ENCODE assay signal across 8 mouse cellular contexts in the genomic region with DNA sequence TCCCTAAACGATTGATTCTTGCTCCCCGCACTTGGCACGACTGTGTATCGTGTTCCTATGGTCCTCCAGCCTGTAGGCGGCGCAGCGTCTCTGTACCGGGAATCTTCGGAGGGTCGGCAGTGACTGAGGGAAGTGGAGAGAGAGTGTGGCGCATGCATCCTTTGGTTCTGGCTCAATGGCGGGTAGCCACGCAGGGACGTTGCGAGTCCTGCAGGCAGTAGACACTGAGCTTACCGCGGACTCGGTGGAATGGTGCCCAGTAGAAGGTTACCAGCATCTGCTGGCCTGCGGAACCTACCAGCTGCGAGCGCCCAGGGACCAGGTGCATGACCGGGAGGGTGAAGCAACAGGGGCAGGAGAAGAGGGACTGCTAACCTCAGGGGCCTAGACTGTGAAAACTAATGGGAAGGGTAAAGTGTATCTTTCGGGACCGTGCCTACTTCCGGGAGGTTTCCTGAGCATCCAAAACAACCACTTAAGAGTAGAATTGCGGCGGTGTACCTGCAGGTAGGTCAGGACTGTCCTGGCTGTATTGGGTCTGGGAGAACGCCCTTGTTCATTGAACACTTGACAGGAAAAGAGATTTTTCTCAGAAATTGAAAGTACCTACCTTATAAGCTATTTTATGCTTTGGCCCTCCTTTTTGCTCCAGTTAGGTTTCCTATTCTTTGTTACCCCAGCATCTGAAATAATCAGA. TPM values are rescaled to one million over a fixed set of nuclear protein-coding genes. Genes with fewer than 3 reads are reported as not detected.
DNase-seq lines count a peak whose midpoint lies in the region; ATAC-seq and TF ChIP-seq lines count a peak whose summit lies in the region.

Gene Dph7, plus strand, starts transcription at position 97 of the 697 bp plus-strand sequence.

- peak; percentile 94 for TF ChIP-seq CTCF in kidney, postnatal 0 days (IDR thresholded peaks at IDR 0.05; ENCODE audit: low read depth)

- DNase-seq in B cell, adult 2 months: peak; percentile 91
- DNase-seq in brain, adult 2 months (ENCODE audit: low read depth, low spot score): peak; percentile 95
- peak; percentile 94 for DNase-seq in kidney, postnatal 0 days (ENCODE audit: low spot score)
- DNase-seq in liver, embryonic 11.5 days (ENCODE audit: low spot score): peak; percentile 84
- peak; percentile 90 for DNase-seq in naive thymus-derived CD4-positive, alpha-beta T cell, adult 2 months (ENCODE audit: low read depth)

- no peak within 1 kb of the TSS for H3K27ac ChIP-seq in heart, embryonic 11.5 days (ENCODE audit: low read depth, low read length)
- H3K27ac ChIP-seq in kidney, postnatal 0 days: no peak within 1 kb of the TSS
- peak within 1 kb of the TSS; percentile 46 for H3K27ac ChIP-seq in liver, embryonic 11.5 days (ENCODE audit: low read depth, low read length)
- no peak within 1 kb of the TSS for H3K27ac ChIP-seq in stomach, embryonic 14.5 days (ENCODE audit: low read length)

- H3K4me3 ChIP-seq in heart, embryonic 11.5 days (ENCODE audit: low read depth, low read length): peak within 1 kb of the TSS; percentile 74
- peak within 1 kb of the TSS; percentile 71 for H3K4me3 ChIP-seq in kidney, postnatal 0 days (replicated peaks; ENCODE audit: low read depth, low read length)
- H3K4me3 ChIP-seq in liver, embryonic 11.5 days (ENCODE audit: low read depth, low read length): peak within 1 kb of the TSS; percentile 70
- H3K4me3 ChIP-seq in stomach, embryonic 14.5 days (ENCODE audit: low read depth, low read length): peak within 1 kb of the TSS; percentile 56

- 2% methylated on average over 28 of the region's 28 CpGs for WGBS in heart, embryonic 11.5 days (ENCODE audit: insufficient replicate concordance)
- under 1% methylated on average over 28 of the region's 28 CpGs for WGBS in kidney, postnatal 0 days
- 2% methylated on average over 28 of the region's 28 CpGs for WGBS in liver, embryonic 11.5 days
- 1% methylated on average over 28 of the region's 28 CpGs for WGBS in stomach, embryonic 14.5 days

- H3K36me3 ChIP-seq in heart, embryonic 11.5 days (ENCODE audit: control insufficient read depth, insufficient read depth, low read length): peaks cover 13% of the 10 kb centered on the region
- H3K36me3 ChIP-seq in kidney, postnatal 0 days (ENCODE audit: insufficient read depth, low read length): peaks cover 35% of the 10 kb centered on the region
- H3K36me3 ChIP-seq in liver, embryonic 11.5 days (ENCODE audit: control insufficient read depth, insufficient read depth, low read length): peaks cover 39% of the 10 kb centered on the region
- H3K36me3 ChIP-seq in stomach, embryonic 14.5 days (ENCODE audit: control insufficient read depth, insufficient read depth, low read length): peaks cover 40% of the 10 kb centered on the region

- no peaks in the 10 kb centered on the region for H3K9me3 ChIP-seq in heart, embryonic 11.5 days (replicated peaks; ENCODE audit: control insufficient read depth, low read length)
- H3K9me3 ChIP-seq in kidney, postnatal 0 days (replicated peaks; ENCODE audit: low read length): no peaks in the 10 kb centered on the region
- no peaks in the 10 kb centered on the region for H3K9me3 ChIP-seq in liver, embryonic 11.5 days (ENCODE audit: control insufficient read depth, low read length)
- no peaks in the 10 kb centered on the region for H3K9me3 ChIP-seq in stomach, embryonic 14.5 days (ENCODE audit: control insufficient read depth, low read depth, low read length)

- H3K4me1 ChIP-seq in heart, embryonic 11.5 days (ENCODE audit: control insufficient read depth, insufficient read depth, low read length): peaks cover 6% of the 10 kb centered on the region; the same call in 1 of the 2 replicates
- H3K4me1 ChIP-seq in kidney, postnatal 0 days (replicated peaks; ENCODE audit: insufficient read depth, low read length): peaks cover 7% of the 10 kb centered on the region
- H3K4me1 ChIP-seq in liver, embryonic 11.5 days (replicated peaks; ENCODE audit: control insufficient read depth, insufficient read depth, low read length): peaks cover 6% of the 10 kb centered on the region
- H3K4me1 ChIP-seq in stomach, embryonic 14.5 days (ENCODE audit: control insufficient read depth, insufficient read depth, low read length): peaks cover 6% of the 10 kb centered on the region

- H3K4me2 ChIP-seq in heart, embryonic 11.5 days: peak within 1 kb of the TSS; percentile 71
- H3K4me2 ChIP-seq in kidney, postnatal 0 days (ENCODE audit: low read length): peak within 1 kb of the TSS; percentile 75
- H3K4me2 ChIP-seq in liver, embryonic 11.5 days: peak within 1 kb of the TSS; percentile 86
- H3K4me2 ChIP-seq in stomach, embryonic 14.5 days (replicated peaks; ENCODE audit: low read depth, low read length): peak within 1 kb of the TSS; percentile 66

- no peaks in the 10 kb centered on the region for H3K27me3 ChIP-seq in heart, embryonic 11.5 days (ENCODE audit: control insufficient read depth, insufficient read depth, low read length)
- no peaks in the 10 kb centered on the region for H3K27me3 ChIP-seq in kidney, postnatal 0 days (ENCODE audit: insufficient read depth, low read length)
- no peaks in the 10 kb centered on the region for H3K27me3 ChIP-seq in liver, embryonic 11.5 days (replicated peaks; ENCODE audit: control insufficient read depth, insufficient read depth, low read length)
- H3K27me3 ChIP-seq in stomach, embryonic 14.5 days (ENCODE audit: control insufficient read depth, insufficient read depth, low read length): no peaks in the 10 kb centered on the region

- peak within 1 kb of the TSS; percentile 89 for H3K9ac ChIP-seq in heart, embryonic 11.5 days (ENCODE audit: low read depth, low read length)
- peak within 1 kb of the TSS; percentile 74 for H3K9ac ChIP-seq in kidney, postnatal 0 days (ENCODE audit: low read depth, low read length)
- peak within 1 kb of the TSS; percentile 75 for H3K9ac ChIP-seq in liver, embryonic 11.5 days (ENCODE audit: low read depth, low read length)
- H3K9ac ChIP-seq in stomach, embryonic 14.5 days (replicated peaks; ENCODE audit: low read depth, low read length): peak within 1 kb of the TSS; percentile 49

- ATAC-seq in erythroblast, adult 5-6 weeks (replicated peaks; ENCODE audit: low FRiP score, poor library complexity, severe bottlenecking): peak; percentile 98
- ATAC-seq in heart, embryonic 11.5 days (replicated peaks; ENCODE audit: insufficient number of reproducible peaks, low FRiP score, low TSS enrichment): peak; percentile 75
- ATAC-seq in kidney, postnatal 0 days (replicated peaks; ENCODE audit: low FRiP score, low read depth): peak; percentile 77
- ATAC-seq in liver, embryonic 11.5 days (replicated peaks; ENCODE audit: low FRiP score): peak; percentile 90
- peak; percentile 91 for ATAC-seq in stomach, embryonic 14.5 days (ENCODE audit: insufficient number of reproducible peaks, insufficient read depth, low FRiP score, low read depth)

RNA-seq across cellular contexts. Expression of gene Dph7, which starts in this region (rescaled TPM):
- total RNA-seq in erythroblast, adult 5-6 weeks (2015; ENCODE audit: low replicate concordance): 4.2 and 7.1 TPM in 2 replicates
- 1.5 and 5.0 TPM in 2 replicates for total RNA-seq in erythroblast, adult 5-6 weeks (2017; ENCODE audit: low replicate concordance)
- 17.2 and 22.0 TPM in 2 replicates for polyA plus RNA-seq in heart, embryonic 11.5 days (2014; fragmentation: Nextera tagmentation; extraction: Ambion mirVana)
- polyA plus RNA-seq in kidney, postnatal 0 days (2015; fragmentation: Nextera tagmentation; extraction: Ambion mirVana): 21.6 and 23.8 TPM in 2 replicates
- 22.9 and 25.2 TPM in 2 replicates for polyA plus RNA-seq in liver, embryonic 11.5 days (2014; fragmentation: Nextera tagmentation; extraction: Ambion mirVana)
- polyA plus RNA-seq in stomach, embryonic 14.5 days (2014; fragmentation: Nextera tagmentation; extraction: Ambion mirVana): 25.4 and 28.6 TPM in 2 replicates
